Mouse (Mus musculus) embryonic fibroblast, embryonic 13.5 days (primary cell): Measurements from ENCODE around the gene Tmx1.

Experiments
- CTCF ChIP-seq: IDR thresholded peaks from 2 replicates; pipeline ENCODE4 v1.5.1; 2011; ENCODE audit warnings: mild to moderate bottlenecking, control low read depth, low read length, moderate library complexity, borderline replicate concordance; ENCODE audit not compliant: insufficient read depth
- POLR2A ChIP-seq: IDR thresholded peaks from 2 replicates; pipeline ENCODE4 v1.6.1; 2011; ENCODE audit warnings: low read depth, mild to moderate bottlenecking, control low read depth, low read length, moderate library complexity

DNA sequence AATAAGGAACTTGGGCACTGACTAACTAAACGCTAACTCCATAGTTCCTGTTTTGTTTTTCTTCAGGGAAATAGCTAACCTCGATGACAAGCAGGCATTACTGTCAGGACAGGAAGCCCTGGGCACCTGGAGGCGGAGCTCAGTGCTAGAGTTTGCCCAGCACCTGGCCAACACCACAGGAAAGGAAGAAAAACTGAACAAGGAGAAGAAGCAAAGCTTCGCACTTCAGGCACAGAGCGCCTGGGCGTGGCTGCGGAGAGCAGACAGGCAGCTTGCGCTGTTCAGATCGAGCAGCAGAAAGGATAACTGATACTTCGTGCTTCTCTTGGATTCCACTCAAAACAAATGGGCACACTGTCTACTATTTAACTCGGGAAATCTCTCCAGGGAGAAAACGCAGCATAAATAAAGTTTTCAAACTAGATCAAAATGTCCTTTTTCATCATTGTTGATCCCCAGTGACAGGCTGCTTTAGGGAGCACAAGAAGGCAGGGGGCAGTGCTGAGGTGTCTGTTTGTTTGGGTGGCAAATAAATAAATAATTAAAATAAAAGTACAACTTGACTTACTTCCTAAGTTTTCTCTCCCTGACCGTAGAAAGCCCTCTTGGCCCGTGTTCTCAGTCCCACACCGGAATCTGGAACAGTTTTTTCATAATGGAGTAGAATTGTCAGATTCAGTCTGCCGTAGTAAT is 24.1 kb downstream of the Tmx1 start:
- TF ChIP-seq POLR2A (no peak), CTCF (no peak)
